Mouse (Mus musculus): ENCODE measurements around the gene Spata32.
A peak's percentile ranks its signal among the peaks of the same experiment; 100 is the strongest.

The Spata32 gene

DNA sequence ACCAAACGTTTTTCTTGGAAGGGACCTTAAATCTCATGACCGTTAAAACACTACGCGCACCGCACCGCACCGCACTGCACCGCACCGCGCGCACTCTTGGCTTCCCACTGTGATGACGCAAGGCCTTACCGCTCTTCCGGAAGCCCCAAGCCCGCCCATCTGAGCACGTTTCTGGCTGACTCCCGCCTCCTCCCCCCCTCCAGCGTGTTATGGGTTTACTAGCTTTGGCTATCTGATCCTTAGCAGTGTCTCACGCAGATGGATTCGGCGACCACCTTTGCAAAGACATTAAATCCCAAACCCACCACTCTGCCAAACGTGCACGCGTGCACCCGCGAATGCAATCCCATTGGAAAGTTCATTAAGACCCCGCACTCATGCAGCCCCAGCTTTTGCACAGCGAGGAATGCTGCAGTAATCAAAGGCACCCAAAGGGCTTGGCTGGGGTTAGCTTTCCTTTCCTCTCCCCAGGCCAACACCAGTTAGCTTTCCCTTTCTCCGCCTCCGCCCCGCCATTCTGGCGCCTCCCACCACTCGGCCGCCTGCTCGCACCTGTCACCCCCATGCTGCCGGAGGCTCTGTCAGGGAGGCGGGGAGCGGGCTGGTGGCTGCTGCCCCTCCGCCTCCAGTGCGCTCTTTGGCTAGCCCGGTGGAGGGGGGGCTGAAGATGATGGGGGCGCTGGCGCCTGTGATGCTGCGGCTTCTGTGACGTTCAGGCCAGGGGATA is at the start of gene Spata32:
Gene Spata32 (minus strand): TSS at position 643 of the 727 bp plus-strand sequence.
- peak; percentile 82 for DNase-seq (ENCODE audit: low read depth, low spot score)

DNA sequence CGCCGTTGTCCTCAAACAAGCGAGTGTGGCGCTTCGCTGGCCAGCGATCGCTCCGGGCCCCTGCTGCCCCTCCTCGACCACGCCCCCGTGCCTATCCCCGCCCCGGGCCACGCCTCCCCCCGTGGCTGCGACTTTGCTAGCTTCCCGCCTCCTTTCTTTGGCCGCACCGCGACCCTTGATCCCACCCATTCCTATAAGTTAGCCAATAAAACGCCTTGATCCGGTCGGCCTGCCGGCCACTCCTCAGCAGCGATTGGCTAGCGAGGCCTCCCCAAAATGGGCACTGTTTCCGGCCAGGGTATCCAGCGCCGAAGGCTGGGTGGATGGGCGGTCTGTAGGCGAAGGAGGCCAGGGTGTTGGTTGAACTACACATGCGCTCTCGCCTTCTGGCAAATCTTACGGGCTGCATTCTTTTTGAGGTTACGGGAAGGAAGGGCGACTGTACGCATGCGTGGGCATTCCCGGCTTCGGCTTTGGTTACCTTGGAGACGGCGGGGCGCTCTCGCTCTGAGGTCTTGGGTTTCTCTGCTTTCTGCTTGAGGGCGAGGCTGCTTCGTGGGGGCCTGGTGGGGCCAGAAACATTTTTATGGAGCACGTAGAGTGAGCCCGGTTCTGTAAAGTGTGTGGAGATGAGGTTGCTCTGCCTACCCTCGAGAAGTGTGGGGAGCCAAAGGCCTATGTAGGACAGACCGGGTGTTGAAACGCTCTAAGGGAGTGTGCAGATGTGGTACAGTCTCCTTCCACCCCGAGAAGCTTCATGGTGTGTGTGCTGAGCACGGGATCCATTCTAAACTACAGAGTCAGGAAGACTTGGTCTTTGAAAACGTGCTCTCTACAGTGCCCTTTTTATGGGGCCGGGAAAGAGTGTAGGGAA is 49.4 kb upstream of the Spata32 start, which contains the start of gene Map3k14:
Gene Map3k14 (minus strand): TSS at position 127 of the 874 bp plus-strand sequence.
- DNase-seq (ENCODE audit: low read depth, low spot score): peak; percentile 99

DNA sequence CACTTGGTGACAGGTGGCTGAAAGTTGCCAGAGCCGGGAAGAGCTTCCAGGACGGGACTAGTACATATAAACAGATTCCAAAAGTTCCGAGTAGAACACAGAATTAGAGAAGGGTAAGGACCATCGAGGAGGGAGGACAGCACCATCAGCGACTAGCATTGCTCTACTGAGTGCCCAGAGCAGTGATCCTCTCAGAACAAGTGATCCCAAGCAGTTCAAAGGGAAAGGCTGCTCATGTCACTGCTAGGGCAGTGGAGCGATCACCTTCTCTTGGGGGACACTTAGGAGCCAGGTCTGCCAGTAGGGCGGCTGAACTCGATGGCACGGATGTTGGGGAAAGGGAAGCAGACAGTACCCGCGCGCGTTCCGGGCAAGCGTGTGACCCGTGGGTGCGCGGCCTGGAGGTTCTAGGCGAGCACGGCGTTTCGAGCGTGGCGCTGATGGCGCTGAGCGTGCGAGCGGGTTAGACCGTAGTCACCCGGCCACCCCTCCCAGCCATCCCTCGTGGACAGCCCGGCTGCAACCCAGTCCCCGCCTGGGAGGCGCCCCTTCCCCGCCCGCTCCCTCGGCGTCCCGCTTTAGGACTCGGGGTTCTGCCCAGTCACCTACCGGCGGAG is 48.6 kb upstream of the Spata32 start:
- DNase-seq (ENCODE audit: low read depth, low spot score): no peak

DNA sequence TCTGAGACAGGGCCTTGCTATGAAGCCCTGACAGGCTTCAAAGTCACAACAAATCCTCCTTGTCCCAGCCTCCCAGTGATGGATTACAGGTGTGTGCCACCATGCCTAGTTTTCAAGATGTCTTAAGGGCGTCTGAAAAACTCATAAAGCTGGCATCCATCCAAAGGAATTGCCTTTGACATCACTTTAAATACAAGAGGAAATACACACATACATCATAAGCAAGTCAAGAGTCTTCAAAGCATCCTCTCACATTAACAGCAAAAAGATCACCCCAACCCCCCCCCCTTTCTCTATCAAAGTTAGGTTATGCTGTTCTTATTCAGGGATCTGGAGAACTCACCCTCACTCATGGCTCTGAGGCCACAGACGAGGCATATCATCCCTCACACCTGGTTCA is 47.6 kb upstream of the Spata32 start:
- peak; percentile 50 for DNase-seq (ENCODE audit: low read depth, low spot score)

DNA sequence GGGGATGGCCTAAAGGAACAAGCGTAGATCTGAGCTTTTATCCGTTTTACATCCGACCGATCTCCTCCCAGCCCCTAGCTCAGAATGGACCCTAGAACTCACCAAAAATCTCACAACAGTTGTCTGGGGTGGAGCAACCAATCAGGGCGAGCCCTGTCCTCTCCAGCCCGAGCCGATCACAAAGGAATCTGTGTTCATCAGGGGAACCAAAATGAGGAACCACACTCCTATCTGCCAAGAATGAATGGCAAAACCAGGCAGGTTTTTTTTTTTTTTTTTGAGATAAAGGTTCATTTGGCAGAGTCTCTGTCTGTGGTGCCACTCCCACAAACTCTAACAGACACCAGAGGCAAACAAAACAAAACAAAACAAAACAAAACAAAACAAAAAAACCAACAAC is 47.0 kb upstream of the Spata32 start:
- peak; percentile 81 for DNase-seq (ENCODE audit: low read depth, low spot score)

DNA sequence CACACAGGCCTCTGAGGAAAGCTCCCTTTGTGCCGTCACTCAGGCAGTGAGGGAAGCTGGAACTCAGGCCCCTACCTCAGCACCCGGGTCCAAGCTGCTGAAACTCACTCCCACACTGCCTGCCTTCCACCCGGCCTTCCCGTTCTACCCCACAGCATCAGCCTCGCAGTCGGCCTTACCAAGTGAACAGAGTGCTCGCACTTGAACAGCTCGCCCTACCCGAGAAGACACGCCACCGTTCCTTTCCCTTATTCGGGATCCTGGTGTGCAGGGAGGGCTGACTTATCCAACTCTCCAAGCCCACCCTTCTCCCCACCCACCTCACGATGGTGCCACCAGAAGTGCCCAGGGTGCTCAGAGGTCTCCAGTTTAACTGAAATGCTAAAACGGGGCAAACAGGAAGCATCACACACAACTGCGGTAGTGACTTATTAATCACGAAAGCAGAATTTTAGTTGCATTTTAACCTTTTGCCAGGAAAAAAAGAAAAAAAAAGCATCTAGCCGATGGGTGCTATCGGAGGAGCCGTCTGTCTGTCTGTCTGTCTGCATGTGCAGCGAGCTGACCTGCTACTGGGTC is 46.3 kb upstream of the Spata32 start:
- DNase-seq (ENCODE audit: low read depth, low spot score): peak; percentile 77

DNA sequence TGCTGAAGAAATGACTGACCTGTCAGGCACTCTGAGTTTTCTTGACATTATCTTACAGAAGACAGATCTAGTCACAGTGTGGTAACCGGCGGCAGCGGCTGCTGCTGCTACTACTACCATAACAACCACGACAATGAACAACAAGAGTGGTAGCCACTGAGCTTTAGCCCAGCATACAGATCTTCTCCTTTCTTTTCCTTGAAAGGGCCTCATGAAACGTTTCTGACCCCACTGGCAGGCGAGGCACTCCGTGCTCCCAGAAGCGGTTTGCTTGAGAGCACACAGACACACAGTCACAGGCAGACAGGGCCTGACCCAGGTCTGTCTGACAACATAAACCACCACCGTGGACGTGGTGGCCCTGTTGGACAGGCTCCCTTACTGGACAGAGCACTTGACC is 45.3 kb upstream of the Spata32 start:
- DNase-seq (ENCODE audit: low read depth, low spot score): peak; percentile 69

DNA sequence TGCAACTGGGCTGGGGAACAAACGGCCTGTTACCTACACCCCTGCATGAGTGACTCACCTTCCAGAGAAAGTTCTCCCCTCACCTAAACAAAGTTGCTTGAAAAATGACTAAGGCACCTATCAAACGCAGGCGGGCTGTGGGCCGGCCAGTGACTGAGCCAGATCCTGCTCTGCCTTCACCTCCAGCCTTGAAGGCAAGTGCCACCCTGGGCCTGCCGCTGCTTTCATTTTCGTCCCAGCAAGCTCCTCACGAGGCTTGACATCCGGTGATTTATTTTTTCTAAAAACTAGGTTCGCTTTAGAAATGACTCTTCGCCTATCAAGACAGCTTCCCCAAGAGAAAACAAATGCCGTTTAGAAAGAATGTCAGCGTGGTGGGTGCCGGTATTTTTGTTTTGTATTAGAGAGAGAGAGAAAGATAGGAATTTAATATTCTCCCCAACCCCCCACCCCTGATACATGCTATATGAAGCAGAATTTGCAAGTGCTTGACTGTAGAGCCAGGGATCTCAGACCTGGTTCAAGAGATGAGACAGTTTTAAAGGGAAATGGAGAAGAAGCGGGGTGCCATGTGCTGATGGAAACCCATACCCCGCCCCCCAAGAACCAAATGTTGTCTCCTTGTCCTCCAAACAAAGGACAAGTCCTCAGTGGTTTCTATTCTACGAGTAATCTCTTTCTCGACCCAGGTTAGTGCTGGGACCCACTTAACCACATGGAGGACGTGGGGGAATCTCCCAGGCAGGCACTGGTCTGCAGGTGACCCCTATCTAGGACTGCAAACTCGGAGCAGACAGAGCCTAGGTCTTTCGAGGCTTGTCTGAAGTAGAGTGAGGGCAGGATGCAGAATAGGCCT is 44.4 kb upstream of the Spata32 start:
- DNase-seq (ENCODE audit: low read depth, low spot score): peak; percentile 86

DNA sequence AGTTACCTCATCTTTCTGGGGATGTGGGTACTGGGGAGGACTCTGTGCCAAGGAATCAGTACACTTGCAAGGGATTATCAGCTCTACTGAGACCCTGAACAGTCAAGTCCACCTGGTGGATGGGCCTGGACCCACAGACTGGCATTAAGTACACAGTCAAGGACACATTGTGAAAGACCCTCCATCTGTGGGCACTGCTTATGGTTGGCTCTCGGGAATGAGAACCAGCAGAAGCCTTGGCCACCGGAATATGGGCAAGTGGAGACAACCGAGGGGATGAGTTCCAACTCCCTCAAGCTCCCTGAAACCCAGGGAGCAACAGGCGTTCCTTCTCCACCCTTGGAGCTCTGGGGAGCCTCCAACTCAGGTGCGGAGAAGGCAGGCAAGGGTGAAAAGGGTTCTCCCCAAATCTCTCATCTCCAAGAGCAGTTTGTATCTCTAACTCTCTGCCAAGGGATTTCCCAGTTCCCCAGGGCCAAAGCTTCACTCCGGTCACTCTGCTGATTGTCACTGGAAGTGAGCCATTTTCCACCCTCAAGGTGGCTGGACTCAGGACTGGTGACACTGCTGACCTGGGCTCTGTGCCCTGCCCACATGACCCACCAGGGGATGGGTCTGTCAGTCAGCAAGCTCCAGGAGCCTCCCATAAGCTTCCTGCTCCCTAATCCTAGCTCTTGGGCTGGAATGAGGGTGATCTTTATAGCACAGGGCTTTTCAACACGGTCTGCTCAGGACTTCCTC is 43.6 kb upstream of the Spata32 start:
- DNase-seq (ENCODE audit: low read depth, low spot score): no peak

DNA sequence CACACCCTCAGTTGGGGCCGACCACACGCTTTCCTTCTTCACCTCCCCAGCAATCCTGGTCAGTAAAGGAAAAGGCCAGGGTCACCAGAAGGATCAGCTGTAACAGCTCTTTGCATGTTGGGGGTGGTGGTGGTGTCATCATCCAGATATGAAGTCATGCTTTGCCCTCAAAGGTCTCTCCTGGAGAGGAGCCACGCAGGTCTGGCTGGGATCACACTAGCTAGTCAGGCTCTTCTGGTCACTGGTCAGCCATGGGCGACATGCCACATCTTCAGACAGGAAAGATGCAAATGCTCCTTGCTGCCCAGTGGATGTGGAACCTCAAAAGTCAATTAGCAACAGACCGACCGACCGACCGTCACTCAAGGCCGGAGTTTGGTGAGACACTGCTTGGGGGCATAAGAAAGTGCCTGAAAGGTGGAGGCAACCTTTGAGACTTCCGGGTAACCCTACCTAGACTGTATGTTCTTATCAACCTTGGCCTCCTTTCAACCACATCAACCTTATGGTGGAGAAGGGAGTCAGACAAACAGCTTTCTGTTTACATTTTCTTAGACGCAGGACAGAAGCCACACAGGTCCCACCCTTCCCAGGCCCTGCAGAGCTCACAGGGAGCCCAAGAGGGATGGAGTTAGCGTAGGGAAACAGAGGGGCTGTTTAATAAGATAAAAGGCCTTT is 42.4 kb upstream of the Spata32 start:
- DNase-seq (ENCODE audit: low read depth, low spot score): no peak

DNA sequence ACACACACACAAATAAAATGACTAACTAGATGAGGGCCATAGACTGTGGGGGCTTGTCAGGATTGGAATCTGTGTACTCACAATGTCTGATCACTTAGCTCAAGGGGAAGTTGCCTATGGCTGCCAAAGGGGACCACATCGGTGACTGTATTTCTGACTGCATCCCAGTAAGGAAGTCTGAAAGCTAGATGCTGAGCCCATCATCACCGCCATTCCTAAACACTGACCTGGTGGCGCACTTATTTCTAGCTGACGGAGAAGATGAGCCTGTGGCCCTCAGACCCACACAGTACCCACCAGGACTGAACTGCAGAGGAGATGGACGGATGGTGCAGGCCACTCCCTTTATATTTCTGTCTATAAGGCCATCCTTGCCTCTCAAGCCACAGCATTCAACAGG is 41.8 kb upstream of the Spata32 start:
- DNase-seq (ENCODE audit: low read depth, low spot score): no peak

DNA sequence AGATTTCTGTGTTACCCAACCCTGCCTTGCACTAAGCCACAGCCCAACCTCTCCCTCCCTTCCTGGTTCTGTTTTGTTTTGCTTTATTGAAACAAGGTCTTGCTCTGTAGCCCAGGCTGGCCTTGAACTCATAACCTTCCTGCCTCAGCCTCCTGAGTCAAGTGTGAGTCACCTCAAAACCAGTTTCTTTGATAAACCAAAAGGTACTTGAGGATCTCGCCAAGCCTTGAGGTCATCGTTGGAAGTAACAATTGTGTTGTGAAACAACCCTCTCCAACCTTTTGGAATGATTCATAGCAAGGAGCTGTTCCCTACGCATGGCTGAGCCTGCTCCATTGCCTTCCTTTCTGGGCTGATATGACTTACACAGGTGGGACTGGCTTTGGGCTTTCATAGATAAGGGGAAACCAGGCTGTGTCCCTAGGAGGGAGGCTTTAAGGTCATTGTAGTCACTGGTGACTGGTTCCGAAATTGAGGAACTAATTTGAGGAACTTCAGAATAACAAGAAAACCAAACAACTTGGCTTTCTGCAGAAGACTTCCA is 39.8 kb upstream of the Spata32 start:
- peak; percentile 70 for DNase-seq (ENCODE audit: low read depth, low spot score)

DNA sequence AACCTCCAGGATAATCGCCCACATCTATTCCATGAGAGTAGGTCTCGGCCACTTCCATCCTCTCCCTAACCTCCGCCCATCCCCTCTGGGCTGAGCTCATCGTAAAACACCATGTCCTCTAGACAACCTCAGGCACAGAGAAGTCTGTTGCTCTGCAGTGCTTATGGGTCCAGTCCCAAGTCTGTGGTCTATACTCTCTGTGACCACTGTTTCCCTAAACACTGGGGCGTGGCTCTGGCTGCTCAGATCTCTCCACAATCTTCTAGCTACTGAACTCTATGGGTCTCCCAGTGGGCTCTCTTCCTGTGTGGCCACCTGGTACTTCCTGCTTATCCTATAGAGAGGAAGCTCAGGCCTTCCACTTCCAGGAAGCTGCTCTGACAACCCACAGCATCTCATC is 35.4 kb upstream of the Spata32 start:
- DNase-seq (ENCODE audit: low read depth, low spot score): no peak

DNA sequence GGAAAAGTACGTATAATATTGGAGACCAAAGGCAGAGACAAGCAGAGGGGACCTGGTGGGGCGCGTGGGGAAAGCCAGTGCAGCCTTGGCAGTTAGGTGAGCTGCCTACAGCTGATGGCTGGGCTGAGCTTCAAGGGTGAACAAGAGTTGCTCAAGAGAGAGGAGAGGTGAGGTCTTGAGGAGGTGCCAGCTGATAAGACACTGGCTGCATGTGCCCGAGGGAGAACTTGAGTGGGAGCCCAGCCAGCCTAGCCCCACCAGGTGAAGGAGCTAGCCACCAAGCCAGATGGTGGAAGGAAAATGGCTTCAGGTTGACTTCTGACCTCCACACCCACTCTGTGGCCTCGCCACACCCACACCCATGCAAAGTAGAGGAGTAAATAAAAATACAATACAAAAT is 34.1 kb upstream of the Spata32 start:
- DNase-seq (ENCODE audit: low read depth, low spot score): no peak

DNA sequence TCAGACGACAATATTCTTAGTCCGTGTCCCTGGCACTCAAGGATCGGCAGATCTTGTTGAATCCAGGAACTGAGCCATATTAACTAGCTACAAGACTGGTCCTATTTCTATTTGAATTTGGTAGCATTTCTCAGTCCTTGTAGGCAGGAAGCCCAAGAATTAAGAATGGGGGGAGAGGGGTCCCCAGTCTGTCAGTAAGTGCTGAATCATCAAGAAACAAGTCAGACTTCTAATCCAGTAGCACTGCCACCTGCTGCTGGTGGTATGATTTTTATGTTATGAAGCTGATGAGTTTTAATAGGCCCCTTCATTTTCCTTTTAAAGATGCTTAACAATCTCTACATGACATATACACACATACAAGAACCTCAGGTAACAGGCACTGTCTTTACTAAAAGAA is 32.1 kb upstream of the Spata32 start:
- no peak for DNase-seq (ENCODE audit: low read depth, low spot score)

DNA sequence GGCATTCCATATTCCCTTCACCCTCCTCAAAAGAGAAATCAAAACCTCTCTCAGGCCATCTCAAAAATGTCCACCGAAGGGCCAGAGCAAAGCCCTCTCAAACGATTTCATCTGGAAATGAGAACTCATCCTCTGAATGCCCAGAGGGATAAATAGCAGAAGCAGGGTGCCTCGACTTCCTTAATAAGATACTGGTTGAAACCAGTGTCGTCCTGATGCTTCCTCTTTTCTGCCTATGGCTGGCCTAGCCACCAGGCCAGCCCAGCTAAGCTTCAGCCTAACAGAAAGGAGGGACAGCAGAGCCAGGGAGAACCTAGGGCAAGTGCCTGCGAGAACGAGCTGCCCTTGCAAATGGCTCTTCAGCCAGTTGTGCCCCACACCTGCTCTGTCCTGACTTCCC is 31.3 kb upstream of the Spata32 start:
- DNase-seq (ENCODE audit: low read depth, low spot score): peak; percentile 82

DNA sequence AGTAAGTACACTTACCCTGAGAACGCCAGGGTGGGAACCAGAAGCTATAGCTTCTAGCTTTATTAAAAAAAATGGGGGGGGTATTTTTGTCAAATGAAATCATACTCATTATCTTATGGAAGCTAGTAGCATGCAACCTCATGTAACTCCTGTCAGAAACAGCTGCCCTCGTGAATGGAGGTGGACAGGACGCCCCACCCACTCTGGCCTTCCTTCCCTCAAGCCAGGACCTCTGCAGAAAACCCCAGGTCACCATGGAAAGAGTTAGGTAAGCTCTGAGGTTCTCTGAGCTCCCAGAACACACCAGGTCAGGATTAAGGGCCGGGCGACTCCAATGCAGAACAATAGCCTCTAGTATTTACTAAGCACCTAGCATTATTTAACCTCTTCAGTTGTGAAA is 30.6 kb upstream of the Spata32 start:
- peak; percentile 52 for DNase-seq (ENCODE audit: low read depth, low spot score)

DNA sequence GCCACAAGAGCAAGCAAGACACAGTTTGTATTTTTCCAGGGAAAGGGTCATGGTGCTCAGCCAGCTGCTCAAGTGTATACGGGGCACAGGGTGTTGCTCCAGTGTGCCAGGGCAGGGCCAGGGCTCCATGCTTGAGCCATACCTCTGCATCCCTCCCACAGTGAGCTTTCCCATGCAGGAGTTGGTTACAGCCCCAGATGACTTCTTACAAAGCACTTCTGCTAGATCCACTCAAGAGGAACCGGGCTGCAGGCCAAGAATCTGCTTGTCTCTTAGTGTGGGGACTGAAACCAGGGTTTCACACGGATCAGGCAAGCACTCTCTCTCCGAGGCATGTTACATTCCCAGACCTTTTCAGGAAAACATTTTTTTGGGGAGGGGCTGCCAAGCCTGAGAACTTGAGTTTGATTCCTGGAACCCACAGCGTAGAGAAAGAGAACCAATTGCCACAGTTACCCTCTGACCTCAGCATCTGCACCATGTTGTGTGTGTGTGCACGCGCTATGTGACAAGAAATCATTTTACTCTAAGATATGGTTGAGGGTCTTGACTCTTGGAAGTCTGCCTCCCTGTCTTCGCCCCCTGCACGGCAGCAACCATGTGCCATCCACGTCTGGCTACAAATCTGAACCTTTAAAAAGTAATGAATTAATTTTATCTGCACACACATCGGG is 29.4 kb upstream of the Spata32 start:
- DNase-seq (ENCODE audit: low read depth, low spot score): no peak

DNA sequence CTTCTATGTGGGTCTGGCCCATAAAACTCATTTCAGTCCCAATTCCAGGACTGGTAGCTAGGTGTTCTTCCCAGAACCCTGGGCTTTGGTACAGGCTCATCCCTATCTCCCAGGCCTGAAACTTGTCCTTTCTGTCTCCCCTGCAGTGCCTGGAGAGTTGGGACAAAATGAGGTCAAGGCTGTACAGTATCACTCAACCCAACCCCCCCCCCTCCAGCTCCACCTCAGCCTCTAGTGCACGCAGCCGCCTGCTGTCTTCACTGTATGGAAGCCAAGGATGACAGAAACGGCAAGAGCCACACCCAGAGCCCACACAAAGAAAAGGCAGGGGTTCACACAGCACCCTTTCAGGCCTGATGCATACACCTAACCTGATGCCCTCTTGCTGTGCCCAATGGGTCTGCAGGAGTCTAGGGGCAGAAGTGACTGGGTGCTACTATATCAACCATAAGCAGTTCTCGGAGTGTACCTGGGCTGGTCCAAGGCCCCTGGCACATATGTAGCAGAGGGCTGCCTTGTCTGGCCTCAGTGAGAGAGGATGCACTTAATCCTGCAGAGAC is 28.6 kb upstream of the Spata32 start:
- DNase-seq (ENCODE audit: low read depth, low spot score): no peak

All from A20 (cell line).